13 mouse cellular contexts compared by ENCODE assay signal in genomic region chr6:121117142-121117541, GRCm38 (mm10). TPM values are rescaled to one million over a fixed set of nuclear protein-coding genes. Genes with fewer than 3 reads are reported as not detected.
DNase-seq lines count a peak whose midpoint lies in the region; ATAC-seq and TF ChIP-seq lines count a peak whose summit lies in the region.
"Had no signal": no experiment of that assay in that cellular context is flagged by ENCODE, and none has a peak within 500 bp of the region (broad histone marks: within the 10 kb centered on the region; RNA-seq: fewer than 3 reads in every experiment).

No protein-coding gene starts in this region.

- no peak overlapping the region for H3K27ac ChIP-seq in forebrain, postnatal 0 days (ENCODE audit: low read depth, low read length)
- H3K27ac ChIP-seq in forebrain, embryonic 15.5 days (replicated peaks): no peak overlapping the region
- no peak overlapping the region for H3K27ac ChIP-seq in lung, embryonic 14.5 days (ENCODE audit: low read depth)
- no peak overlapping the region for H3K27ac ChIP-seq in stomach, postnatal 0 days (replicated peaks)
- H3K27ac ChIP-seq: forebrain, embryonic 10.5 days; limb, embryonic 15.5 days had no signal

- WGBS in forebrain, postnatal 0 days: 77% methylated on average over 4 of the region's 4 CpGs
- 74% methylated on average over 4 of the region's 4 CpGs for WGBS in forebrain, embryonic 15.5 days
- WGBS in lung, embryonic 14.5 days: 73% methylated on average over 4 of the region's 4 CpGs
- 72% methylated on average over 4 of the region's 4 CpGs for WGBS in stomach, postnatal 0 days

- no peaks in the 10 kb centered on the region for H3K27me3 ChIP-seq in forebrain, postnatal 0 days (ENCODE audit: insufficient read depth, low read length)
- H3K27me3 ChIP-seq in forebrain, embryonic 15.5 days: no peaks in the 10 kb centered on the region
- no peaks in the 10 kb centered on the region for H3K27me3 ChIP-seq in lung, embryonic 14.5 days (ENCODE audit: insufficient read depth, low read length)
- H3K27me3 ChIP-seq in stomach, postnatal 0 days (ENCODE audit: control insufficient read depth, insufficient read depth, low read length): no peaks in the 10 kb centered on the region
- H3K27me3 ChIP-seq: limb, embryonic 15.5 days had no signal

- H3K36me3 ChIP-seq in forebrain, postnatal 0 days (ENCODE audit: insufficient read depth): no peaks in the 10 kb centered on the region
- no peaks in the 10 kb centered on the region for H3K36me3 ChIP-seq in forebrain, embryonic 15.5 days
- H3K36me3 ChIP-seq in lung, embryonic 14.5 days (ENCODE audit: insufficient read depth): no peaks in the 10 kb centered on the region
- H3K36me3 ChIP-seq in stomach, postnatal 0 days (ENCODE audit: control insufficient read depth, insufficient read depth, low read length): no peaks in the 10 kb centered on the region
- H3K36me3 ChIP-seq: forebrain, embryonic 10.5 days; limb, embryonic 15.5 days had no signal

- peak; percentile 45 for TF ChIP-seq CTCF in forebrain, postnatal 0 days (IDR thresholded peaks at IDR 0.05; ENCODE audit: low read depth)
- TF ChIP-seq CTCF in lung, embryonic 14.5 days (IDR thresholded peaks at IDR 0.05; ENCODE audit: low read depth): peak; percentile 47; the same call in 1 of the 2 replicates
- peak; percentile 53 for TF ChIP-seq CTCF in stomach, postnatal 0 days (IDR thresholded peaks at IDR 0.05; ENCODE audit: low read depth)

- no peak for ATAC-seq in forebrain, postnatal 0 days
- ATAC-seq in forebrain, embryonic 15.5 days (replicated peaks): no peak
- no peak for ATAC-seq in lung, embryonic 14.5 days (ENCODE audit: insufficient read depth)
- ATAC-seq in stomach, postnatal 0 days (ENCODE audit: low FRiP score, low TSS enrichment): no peak

- H3K4me1 ChIP-seq in forebrain, postnatal 0 days (ENCODE audit: insufficient read depth): no peaks in the 10 kb centered on the region
- no peaks in the 10 kb centered on the region for H3K4me1 ChIP-seq in forebrain, embryonic 15.5 days
- no peaks in the 10 kb centered on the region for H3K4me1 ChIP-seq in lung, embryonic 14.5 days (ENCODE audit: insufficient read depth)
- no peaks in the 10 kb centered on the region for H3K4me1 ChIP-seq in stomach, postnatal 0 days (replicated peaks; ENCODE audit: control insufficient read depth, insufficient read depth)
- H3K4me1 ChIP-seq: limb, embryonic 15.5 days had no signal

- H3K9ac ChIP-seq in forebrain, postnatal 0 days: no peak overlapping the region
- no peak overlapping the region for H3K9ac ChIP-seq in forebrain, embryonic 15.5 days (replicated peaks)
- no peak overlapping the region for H3K9ac ChIP-seq in lung, embryonic 14.5 days
- no peak overlapping the region for H3K9ac ChIP-seq in stomach, postnatal 0 days (ENCODE audit: low read length)
- H3K9ac ChIP-seq: limb, embryonic 15.5 days had no signal

- H3K9me3 ChIP-seq in forebrain, postnatal 0 days (ENCODE audit: low read length): no peaks in the 10 kb centered on the region
- H3K9me3 ChIP-seq in forebrain, embryonic 15.5 days: no peaks in the 10 kb centered on the region
- H3K9me3 ChIP-seq in lung, embryonic 14.5 days (ENCODE audit: low read depth, low read length): no peaks in the 10 kb centered on the region; the same call in 1 of the 2 replicates
- H3K9me3 ChIP-seq in stomach, postnatal 0 days (ENCODE audit: control insufficient read depth, low read length): no peaks in the 10 kb centered on the region
- H3K9me3 ChIP-seq: forebrain, embryonic 10.5 days; limb, embryonic 15.5 days had no signal

- H3K4me2 ChIP-seq in forebrain, postnatal 0 days (ENCODE audit: low read depth): no peak overlapping the region
- no peak overlapping the region for H3K4me2 ChIP-seq in forebrain, embryonic 15.5 days (replicated peaks)
- no peak overlapping the region for H3K4me2 ChIP-seq in lung, embryonic 14.5 days
- no peak overlapping the region for H3K4me2 ChIP-seq in stomach, postnatal 0 days (replicated peaks; ENCODE audit: low read depth)
- H3K4me2 ChIP-seq: limb, embryonic 15.5 days had no signal

- no peak for TF ChIP-seq EP300 in stomach, postnatal 0 days (optimal IDR thresholded peaks at IDR 0.05)

- DNase-seq in forebrain, postnatal 0 days: no peak
- DNase-seq in lung, embryonic 14.5 days: no peak
- no peak for DNase-seq in lung, postnatal 36 days
- DNase-seq in ZHBTc4 (ENCODE audit: low read depth, low spot score): peak; percentile 81
- no peak for DNase-seq in stomach, postnatal 0 days (ENCODE audit: low spot score)
- no peak for DNase-seq in embryo, embryonic 9.5 days (ENCODE audit: extremely low spot score)
- DNase-seq in cerebellum, adult 9-10 months: no peak
- DNase-seq: gastrocnemius, postnatal 25 days; heart, postnatal 4 days; kidney, adult 18-20 months had no signal

- H3K4me3 ChIP-seq in forebrain, postnatal 0 days (ENCODE audit: low read depth, low read length): no peak overlapping the region
- no peak overlapping the region for H3K4me3 ChIP-seq in forebrain, embryonic 15.5 days
- no peak overlapping the region for H3K4me3 ChIP-seq in lung, embryonic 14.5 days (ENCODE audit: low read depth, low read length)
- H3K4me3 ChIP-seq in stomach, postnatal 0 days (ENCODE audit: low read depth, low read length): no peak overlapping the region
- H3K4me3 ChIP-seq: forebrain, embryonic 10.5 days; limb, embryonic 15.5 days had no signal

RNA-seq across cellular contexts. Expression of gene Mical3, which starts 13.7 kb away (rescaled TPM):
- total RNA-seq in forebrain, postnatal 0 days (2014; rRNA removed): 59.3 and 78.7 TPM in 2 replicates
- polyA plus RNA-seq in forebrain, postnatal 0 days (2015; fragmentation: Nextera tagmentation; extraction: Ambion mirVana): 9.3 and 17.5 TPM in 2 replicates
- 27.8 and 28.6 TPM in 2 replicates for polyA plus RNA-seq in forebrain, embryonic 15.5 days (2015; fragmentation: Nextera tagmentation; extraction: Ambion mirVana)
- polyA plus RNA-seq in lung, embryonic 14.5 days (2014; fragmentation: Nextera tagmentation; extraction: Ambion mirVana): 27.0 and 29.8 TPM in 2 replicates
- 4.1 and 4.5 TPM in 2 replicates for polyA plus RNA-seq in stomach, postnatal 0 days (2015; fragmentation: Nextera tagmentation; extraction: Ambion mirVana)
